Mouse (Mus musculus): ENCODE results near the gene Hspa1a.
A peak's percentile ranks its signal among the peaks of the same experiment; 100 is the strongest.

- peak; percentile 40; the same call in 1 of the 2 replicates for TF ChIP-seq CTCF (IDR thresholded peaks at IDR 0.05; ENCODE audit: extremely low read depth, insufficient read depth, low read length)
- TF ChIP-seq POLR2A (IDR thresholded peaks at IDR 0.05; ENCODE audit: extremely low read depth, insufficient read depth, low read length) = no peak
Measured at GRCm38 (mm10) chr17:34984218-34984617, 12.3 kb upstream of the Hspa1a start.
